Mouse (Mus musculus) right cerebral cortex, adult 18-20 months (tissue): ENCODE measurements around the gene Osm.

Experiments used
- DNase-seq: peaks from one replicate; pipeline ENCODE4 v3.0.0; 2022; ENCODE audit warnings: mixed read lengths

Gene Osm

DNA sequence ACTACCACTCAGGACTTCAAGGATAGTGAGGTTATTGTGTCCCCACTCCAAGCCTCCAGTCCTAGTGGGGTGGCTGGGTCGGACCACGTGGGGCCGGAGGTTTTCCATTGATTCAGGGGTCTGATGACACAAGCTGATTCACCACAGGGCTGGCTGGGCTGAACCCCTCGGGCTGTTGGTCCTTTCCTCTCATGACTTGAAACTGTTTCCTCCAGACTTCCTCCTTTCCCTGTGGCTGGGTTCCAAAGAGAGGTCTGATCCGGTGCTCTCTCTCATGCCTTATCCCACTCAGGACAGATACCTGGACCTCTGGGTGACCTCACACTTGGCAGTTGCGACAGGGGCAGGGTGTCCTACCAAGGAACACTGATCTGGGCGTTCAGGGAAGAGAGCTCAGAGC, 3.9 kb downstream of the Osm start:
- DNase-seq, result no peak

DNA sequence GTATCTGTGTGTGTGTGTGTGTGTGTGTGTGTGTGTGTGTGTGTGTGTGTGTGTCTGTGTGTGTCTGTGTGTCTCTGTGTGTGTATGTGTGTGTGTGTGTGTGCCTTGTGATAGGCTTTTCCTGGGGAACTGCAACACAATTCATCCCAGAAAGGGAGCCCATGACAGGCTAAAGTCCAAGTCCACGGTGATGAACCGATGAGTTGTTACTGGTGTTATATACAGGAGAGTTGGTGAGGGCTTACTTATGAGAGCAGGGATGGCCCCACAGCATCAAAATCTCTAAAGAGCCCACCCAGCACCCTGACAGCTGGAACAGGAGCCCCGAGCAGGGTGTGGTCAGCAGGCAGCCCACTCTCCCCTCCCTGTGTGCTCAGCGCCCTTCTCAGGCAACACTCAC, 5.0 kb downstream of the Osm start:
- no peak for DNase-seq

DNA sequence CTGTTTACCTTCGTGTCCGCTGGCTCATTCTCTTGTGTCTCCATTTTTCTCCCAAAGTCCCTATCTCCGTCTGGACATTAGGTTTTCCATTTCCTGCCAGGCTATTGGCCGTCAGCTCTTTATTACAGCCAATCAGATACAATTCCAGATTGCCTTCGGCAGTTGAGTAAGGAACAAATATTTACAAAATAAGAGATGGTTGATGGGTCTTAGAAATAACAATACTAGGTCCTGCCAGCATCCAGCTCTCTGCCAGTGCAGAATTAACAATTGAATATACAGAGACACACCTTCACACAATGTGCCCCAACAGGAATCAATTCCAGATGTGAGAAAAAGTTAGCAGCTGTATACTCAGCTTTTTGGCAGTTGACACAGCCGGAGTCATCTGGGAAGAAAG, 9.9 kb downstream of the Osm start:
- DNase-seq, result no peak

DNA sequence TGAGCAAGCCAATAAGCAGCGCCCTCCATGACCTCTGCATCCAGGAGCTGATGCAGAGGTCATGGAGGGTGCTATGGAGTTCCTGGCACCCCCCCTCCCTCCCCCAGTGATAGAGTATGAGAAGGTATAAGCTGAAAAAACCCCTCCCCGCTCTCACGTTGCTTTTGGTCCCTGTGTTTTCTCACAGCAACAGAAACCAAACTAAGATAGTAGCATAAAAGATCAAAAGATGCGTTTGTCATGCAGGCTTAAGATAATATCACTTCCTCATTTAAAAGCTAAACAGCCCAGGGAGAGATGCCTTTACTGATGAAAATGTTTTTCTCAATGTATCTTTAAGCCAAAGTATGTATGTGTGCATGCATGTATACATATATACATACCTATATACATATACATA, 10.4 kb downstream of the Osm start:
- DNase-seq, result no peak

DNA sequence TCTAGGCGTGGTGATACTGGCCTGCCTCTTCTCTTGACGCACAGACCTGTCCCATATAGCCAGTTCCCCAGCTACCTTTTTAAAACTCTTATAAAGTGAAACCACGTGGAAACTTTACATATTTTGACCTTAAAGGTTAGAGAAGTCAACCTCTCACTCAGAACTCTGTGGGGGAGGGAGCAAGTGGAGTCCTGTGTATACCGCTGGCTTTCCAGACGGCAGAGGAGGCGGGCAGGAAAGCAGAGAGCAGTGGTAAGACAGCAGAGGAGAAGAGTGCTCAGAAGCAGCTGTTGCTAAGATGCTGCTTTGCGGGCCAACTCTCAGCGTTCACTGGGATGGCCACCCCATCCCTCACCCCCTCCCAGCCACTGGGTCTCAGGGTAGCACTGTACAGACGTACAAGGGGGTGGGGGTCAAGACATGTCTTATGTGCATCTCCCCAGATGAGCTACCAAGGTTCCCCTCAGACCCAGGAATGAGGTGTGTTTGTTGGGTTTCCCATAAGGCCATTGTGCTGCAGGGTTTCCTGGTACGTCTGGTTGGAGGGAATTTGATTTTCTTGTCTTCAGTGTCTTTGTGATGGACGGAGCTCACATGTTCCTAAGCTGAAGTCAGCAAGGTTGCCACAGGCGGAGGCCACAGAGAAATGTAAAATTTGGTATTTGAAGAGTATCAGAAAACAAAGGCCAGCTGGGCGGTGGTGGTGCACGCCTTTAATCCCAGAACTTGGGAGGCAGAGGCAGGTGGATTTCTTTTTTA, 11.2 kb downstream of the Osm start:
- DNase-seq, result no peak

DNA sequence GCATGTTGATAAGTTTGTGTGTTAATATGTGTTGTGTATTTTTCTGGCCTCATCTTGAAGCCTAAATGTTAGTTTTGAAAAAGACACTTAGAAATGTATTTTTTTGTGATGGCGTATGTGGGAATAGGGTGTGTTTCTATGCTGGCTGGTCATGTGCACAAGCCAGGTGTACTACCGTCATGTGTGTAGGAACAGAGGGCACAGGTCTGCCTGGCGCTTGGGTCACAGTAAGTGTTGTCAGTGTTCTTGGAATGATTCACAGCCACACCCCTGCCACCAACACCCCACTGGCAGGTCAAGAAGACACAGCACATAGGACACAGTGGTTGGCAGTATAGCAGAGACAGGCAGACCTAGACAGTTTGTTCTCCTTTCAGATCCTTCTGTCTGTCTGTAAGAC, 12.9 kb downstream of the Osm start:
- no peak for DNase-seq

DNA sequence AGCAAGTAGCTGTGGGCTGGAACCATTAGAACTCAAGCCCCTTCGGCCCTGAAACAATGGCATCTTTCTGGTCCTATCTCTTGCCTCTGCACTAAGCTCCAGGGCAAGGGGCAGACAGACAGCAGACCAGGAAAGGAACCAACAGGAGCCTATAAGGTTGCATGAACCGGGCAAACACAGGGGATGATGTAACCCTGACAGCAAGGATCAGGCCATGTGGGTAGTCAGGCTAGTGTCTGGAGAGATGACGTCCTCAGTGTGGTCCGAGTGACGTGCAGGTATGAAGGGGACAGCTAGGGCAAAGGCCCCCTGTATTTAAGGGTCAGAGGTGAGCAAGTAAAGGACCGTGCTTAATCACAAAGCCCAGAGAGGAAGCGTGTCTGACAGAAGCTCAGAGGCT, 14.1 kb downstream of the Osm start:
- DNase-seq, result no peak

DNA sequence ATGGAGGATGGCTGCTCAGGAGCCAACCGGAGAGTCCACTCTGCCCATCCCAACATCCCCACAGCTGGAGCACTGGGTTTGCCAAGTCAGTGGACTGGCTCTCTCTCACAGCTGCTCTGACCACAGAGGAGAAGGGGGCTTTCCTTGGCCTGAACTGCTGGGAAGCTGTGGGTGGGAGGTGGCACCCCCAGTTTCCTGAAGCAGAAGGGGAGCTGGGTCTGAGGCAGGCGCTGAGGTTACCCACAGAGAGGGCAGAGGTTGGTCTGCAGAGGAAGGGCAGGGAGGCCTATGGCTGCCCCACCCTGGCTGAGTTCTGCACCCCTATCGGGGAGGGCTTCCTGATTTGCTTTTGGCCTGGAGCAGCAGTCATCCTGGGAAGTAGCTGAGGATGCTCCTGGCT, 15.2 kb downstream of the Osm start:
- DNase-seq, result no peak

DNA sequence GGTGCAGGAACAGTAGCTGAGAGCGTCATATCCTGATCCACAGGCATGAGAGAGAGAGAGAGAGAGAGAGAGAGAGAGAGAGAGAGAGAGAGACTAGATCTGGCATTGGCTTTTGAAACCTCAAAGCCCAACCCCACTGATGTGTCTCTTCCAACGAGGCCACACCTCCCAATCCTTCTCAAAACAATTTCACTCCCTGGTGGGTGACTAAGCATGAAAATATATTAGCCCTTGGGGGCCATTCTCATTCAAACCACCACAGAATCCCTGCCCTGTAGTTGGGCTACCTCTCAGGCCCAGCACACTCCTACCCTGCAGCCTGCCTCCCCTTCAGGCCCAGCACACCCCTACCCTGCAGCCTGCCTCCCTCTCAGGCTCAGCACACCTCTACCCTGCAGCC, 16.7 kb downstream of the Osm start:
- no peak for DNase-seq

DNA sequence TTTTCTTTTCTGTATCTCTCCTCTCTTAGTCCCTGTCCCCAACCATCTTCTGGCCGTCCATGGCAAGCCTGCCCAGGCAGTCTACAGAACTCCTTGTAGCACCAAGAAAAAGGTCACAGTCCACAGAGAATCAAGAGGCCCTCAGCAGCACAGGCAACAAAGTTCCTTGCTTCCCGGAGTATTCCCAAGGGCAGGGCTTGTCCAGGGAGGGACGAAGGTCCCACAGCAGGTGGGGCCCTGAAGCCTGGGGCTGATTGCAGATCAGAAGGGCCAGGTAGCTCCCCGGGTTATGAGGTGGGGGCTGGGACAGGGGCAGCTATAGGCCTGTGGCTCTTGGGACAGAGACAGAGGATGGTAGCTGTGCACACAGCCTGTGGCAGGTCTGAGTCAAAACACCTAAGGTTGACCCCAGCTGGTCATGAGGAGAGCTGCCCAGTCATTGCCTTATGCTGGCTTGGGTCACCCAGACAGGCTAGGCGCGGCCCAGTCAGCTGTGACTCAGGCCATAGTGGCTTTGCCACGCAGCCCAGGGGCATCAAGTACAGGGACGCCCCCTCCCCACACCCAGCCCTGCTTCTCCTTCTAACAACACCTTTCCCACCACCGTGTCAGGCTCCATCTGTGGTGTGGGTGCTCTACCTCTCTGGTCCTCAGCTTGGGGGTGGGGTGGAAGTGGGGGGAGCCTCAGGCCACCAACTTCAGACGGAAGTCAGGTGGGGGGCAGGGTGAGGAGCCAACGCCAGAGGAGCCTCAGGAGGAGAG, 20.8 kb downstream of the Osm start, which contains the start of gene Lif:
TSS of gene Lif (plus strand) at position 712 of the 762 bp plus-strand sequence.
- DNase-seq, result no peak

DNA sequence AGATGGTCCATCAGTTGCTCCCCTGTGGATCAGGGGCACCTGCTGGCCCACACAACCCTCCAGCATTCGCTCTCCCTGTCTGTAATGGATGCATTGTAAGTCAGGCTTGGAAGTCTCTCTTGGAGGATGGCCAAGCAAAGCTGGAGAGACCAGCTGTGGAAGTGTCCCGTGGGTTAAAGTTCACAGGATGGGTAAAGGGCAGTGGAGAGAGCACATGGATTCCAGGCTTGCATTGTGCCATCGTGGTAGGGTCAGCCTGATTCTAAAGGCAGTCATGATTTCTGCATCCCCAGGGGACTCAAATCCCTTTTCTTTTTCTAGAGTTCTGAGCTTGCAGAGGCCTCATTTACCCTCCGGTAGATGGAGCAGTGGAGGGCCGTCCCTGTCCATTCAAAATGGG, 21.5 kb downstream of the Osm start:
- no peak for DNase-seq

DNA sequence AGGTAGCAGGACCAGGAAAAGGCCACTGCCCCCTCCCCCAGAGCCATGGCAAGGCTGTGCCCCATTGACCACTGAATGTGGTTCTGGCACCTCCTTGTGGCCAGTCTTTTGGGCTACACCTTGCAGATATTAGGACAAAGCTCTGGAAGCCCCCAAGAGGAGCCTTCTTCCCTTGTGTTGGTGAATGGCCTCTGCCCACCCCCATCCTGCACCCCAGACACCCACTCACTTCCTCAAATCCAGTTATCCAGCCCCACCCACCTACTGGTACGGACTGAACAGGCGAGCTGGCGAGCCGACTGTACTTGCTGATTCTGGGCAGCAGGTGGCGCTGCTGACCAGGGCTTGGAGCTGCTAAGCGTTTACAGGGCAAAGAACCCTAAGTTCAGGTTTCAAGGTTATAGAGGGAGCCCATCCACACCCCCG, 22.4 kb downstream of the Osm start:
- peak; percentile 65 for DNase-seq

DNA sequence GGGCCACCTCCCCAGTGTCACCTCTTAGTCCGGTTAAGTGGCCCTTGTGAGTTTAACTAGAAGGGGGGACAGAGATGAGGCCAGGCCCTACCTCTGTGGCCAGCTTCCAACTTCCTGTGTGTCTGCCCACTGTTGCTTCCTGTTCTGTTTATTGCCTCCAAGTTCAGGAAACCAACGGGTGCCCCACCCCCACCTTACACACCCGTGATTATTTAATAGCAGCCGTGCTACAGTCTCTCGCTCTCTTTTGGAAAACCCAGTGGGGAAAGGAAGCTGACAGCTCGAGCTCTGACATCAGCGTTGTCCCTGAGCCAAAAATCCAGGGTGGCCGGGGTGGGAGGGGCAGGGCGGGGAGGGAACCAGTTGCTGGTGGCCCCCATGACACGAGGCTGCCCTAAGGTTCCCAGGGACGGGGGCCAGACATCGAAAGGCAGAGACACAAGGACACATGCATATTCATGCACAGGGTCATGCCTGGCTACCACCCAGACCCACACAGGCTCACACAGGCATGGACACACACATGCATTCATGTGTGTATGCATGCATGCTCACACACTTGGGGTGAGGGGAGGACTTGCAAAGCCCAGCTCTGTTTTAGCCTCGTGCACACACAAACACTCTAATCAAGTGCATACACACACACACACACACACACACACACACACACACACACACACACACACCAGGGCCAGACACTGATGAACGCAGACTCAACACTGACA, 24.4 kb downstream of the Osm start:
- no peak for DNase-seq

DNA sequence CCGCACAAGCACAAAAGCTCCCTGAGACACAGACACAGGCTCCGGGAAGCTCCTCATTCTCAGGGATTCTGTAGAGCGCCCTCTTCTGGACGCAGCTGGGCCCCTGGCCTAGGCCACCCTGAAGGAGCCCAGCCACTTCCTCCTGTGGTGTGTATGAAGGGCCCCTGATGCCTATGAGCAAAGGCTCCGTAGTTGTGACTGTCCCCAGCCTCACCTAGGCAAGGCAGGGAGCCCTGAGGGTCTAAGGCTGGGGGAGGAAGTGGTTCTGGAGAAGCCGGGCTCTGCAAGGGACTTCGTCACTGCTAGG, 24.9 kb downstream of the Osm start:
- no peak for DNase-seq

DNA sequence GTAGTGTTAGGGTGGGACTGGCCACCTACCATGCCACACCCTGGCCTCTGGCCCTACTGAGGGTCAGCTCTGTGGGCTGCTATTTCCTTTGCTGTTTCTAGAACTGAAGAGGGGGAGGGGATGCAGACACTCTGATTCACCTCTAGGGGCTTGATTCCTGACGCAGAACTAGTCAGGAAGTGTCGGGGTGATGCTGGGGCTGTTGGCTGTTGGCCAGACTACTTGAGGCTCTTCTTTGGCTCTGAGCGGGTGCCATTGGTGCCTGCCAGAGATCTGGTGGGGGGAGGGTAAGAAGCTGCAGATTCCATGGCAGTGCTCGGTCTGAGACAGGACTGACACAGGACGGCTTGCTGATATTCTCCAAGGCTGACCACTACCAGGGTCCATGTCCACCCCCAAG, 25.7 kb downstream of the Osm start:
- no peak for DNase-seq

DNA sequence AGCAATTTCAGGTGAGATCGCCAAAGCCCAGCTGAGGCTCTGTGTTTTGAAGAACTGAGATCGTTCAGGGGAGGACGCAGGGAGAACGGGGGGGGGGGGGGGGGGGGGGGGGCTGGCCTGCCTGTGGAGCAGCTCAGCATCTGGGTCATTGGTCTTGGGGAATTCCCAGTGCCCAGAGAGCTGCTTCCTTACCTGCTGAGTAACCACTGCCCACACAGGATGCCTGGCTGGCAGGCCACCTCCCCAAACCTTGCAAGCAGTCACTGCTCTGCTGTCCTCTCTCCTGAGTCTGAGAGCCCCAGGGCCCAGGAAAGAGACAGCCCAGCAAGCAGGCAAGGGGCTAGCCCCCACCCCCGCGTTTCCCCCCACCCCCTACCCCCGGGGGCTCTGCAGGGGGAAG, 26.6 kb downstream of the Osm start:
- no peak for DNase-seq

DNA sequence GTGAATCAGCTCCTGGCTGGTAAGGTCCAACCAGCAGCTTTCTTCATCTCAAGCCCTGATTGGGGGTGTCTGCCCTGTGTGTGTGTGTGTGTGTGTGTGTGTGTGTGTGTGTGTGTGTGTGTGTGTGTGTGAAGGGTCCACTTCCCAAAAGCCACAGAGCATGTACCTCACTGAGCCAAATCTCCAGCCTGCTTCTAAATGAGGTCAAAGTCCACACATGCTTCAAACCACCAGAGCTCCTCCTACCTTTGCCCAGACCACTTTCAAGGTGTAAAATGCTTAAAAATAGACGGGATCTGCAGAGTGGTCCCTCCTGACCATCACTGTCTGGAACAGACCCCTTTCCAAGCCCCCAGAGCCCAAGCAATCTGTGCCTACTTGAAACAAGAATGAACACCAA, 27.1 kb downstream of the Osm start:
- DNase-seq, result no peak

DNA sequence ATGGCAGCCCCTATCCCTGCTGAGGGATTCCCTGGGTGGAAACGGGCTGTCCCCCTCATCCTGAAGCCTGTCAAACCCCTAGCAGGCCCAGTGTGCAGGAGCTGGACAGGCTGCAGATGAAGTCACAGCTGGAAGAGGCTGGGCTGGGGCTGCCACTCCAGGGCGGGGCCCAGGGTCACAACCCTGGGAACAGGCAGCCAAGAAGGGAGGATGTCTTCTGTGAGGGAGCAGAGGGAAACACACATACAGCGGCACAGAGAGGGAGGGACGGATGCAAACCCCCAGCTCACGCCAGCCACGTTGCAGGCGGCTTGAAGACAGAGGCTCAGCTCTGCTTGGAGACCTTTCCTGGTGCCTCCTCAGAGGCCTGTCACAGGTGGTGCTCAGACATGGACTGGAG, 27.8 kb downstream of the Osm start:
- DNase-seq, result no peak

DNA sequence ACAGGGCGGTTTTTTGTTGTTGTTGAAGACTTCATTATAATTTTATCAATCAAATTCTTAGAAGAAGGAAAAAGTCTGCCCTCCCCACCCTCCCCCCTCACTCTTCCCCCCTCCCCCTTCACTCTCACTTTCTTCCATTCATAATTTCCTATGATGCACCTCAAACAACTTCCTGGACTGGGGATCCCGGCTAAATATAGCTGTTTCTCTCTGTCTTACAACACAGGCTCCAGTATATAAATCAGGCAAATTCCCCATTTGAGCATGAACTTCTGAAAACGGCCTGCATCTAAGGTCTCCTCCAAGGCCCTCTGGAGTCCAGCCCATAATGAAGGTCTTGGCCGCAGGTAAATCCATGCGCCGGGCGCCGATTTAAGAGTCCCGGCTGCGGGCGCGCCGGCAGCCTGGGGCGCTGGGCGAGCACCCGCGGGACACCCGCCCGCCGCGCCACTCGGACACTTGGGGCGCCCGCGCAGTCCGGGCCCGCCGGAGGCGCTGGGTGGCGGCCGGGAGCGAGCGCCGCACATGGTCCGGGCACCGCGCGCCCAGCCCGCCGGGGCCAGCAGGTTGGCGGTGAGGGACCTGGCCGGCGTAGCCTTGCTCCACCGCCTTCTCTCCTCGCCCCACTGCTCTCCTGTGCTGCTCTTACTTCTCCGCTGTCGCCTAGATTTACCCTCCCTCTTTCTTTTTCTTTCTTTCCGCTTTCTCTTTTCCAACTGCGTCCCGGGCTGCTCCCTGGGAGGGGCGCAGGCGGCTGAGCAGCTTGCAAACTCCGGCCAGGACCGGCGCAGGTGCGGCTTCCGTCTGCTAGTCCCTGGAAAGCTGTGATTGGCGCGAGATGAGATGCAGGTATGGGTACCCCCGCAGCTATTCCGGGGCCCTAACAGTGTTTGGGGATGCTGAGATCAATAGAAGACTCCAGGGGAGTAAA, 30.3 kb downstream of the Osm start:
- DNase-seq, result no peak

DNA sequence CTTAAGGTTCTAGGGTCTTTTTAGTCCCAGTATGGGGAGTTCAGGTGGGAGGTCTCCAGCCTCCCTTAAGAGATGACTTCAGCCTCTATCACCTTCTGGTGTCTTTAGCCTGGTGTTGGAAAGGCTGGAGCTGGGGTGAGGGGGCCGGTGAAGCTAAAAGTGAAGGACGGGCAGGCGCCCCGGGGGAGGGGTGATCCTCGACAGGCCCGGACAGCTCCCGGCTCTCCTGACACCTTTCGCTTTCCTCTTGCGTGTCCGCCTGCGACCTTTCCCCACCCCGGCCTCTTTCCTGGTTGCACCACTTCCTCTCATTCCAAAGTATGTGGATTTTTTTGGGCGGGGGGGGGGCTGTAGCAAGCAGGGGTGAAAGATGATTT, 31.0 kb downstream of the Osm start:
- DNase-seq, result no peak

DNA sequence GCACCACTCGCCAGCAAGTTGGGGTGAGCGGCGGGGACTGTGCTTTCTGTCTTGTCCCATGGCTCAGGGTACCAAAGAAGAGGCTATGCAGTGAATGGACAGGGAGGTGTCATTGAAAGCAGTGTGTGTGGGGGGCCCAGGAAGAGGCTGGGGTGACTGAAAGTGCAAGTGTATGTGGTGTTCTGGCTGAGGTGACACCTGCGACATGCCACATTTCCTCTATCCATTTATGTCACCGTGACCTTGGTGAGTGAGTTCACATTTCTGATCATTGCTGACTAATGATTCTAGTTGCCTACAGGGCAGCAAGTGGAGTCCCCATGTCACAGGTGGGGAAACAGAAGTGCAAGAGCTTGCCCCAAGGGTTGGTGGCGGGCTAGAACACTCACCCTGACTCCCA, 32.3 kb downstream of the Osm start:
- no peak for DNase-seq

DNA sequence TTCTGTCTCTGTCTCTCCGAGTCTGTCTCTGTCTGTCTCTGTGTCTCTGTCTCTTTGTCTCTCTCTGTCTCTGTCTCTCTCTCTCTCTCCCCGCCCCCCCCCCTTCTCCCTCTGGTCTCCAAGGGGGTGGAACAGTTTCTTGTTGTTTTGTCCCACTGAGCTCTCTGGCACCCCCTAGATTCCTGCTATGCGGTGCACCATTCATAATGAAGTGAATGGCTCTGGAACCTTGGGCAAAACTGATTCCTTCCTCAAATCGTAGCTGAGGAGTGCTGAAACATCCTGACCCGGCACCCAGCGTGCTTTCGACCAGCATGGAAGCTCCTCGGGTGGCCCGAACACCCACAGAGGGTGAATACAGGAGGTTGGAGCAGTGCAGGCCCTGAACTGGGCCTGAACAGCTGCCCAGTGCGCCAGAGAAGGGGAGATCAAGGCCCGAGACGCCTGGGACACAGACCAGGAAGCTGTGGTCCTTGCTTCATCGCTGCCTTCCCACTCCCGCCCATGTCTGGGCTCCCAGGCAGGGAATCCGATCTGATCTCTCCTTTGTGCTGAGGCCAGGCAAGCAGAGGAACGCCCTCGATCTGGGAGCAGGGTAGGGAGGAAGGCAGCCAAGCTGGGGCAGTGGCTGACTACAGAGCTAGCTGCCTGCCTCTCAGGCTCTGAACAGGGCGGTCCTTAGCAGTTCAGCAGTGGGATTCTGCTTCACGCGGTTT, 34.7 kb downstream of the Osm start:
- DNase-seq, result no peak
